Mouse (Mus musculus): Measurements from ENCODE around the gene Ttc24.

The Ttc24 gene

GRCm38 (mm10) chr3:88074766-88075165 lies 3.3 kb downstream of the Ttc24 start:
- no peak for DNase-seq

- no peak for DNase-seq
These were observed 3.8 kb downstream of the Ttc24 start for GRCm38 (mm10) chr3:88074351-88074750.

DNA sequence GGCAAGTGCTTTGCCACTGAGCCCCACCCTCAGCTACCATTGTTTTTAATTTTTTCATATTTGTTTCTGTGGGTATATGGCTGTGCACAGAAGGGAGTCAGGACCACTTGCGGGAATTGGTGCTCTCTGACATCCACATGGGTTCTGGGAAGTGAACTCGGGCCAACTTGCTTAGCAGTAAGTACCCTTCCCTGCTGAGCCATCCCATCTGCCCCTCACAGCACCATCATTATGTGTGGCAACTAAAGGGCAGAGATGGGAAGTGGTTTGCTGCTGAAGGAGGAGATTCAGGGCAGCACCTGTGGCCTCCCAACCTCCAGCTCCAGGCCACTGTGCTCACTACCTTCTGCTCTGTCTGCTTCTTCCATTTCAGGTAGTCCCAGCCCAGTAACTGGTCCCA lies 4.5 kb downstream of the Ttc24 start:
- DNase-seq = no peak

- DNase-seq = peak; percentile 92
These were observed 6.3 kb downstream of the Ttc24 start for GRCm38 (mm10) chr3:88071783-88072182.

DNA sequence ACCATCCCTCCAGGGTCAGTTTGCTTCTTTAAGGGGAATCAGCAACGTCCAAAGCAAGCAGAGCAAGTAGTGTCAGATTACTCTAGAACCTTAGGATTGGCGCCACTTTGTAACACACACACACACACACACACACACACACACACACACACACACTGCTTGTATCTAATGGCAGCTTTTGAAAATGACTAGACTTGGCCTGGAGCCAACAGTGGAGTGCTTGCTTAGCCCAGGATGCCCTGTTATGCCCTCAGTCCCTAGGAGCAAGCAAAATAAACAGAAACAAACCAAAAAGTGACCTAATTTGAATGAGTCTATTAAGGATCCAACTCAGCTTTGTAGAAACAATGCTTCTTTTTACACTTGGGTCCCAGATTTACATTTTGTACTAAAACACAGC lies 9.7 kb downstream of the Ttc24 start:
- no peak for DNase-seq

DNA sequence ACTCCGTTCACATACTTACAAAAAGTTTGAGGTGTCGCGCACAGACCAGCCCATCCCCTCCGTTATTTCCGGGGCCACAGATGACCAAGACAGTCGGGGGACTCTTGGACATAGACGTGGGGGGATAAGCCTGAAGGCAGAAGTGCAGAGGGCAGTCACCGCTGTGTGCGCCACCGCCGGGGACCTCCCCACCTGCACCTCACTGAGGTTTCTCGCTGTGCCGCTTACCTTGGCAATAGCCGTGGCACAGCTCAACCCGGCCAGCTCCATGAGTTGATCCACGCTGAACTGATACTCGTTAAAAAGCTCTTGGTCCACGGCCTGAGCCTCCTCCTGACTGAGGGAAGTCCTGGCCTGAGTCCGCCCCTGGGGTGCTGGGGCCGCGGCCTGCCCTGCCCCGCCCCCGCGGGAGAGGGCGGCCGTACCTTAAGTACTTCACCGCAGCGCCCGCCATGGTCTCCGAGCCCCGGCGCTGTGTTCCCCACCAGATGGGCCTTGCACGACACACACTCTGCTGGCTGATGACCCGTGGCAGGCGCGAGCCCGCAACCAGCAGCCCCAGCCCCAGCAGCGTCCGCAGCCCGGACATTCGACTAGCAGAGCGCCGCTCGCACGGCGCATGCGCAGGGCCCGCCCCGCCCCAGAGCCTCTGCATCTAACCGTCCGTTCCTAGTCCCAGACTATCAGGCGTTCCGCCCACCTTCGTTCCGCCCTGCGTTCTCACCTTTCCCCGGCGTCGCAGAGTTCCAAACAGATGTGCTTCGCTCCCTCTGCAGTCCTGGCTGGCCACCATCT lies 20.0 kb downstream of the Ttc24 start, which contains the start of gene Naxe:
Naxe (minus strand) TSS at position 594 of the 795 bp plus-strand sequence.
- peak; percentile 89 for DNase-seq

- DNase-seq = no peak
These were observed 21.1 kb downstream of the Ttc24 start for GRCm38 (mm10) chr3:88057030-88057429.

DNA sequence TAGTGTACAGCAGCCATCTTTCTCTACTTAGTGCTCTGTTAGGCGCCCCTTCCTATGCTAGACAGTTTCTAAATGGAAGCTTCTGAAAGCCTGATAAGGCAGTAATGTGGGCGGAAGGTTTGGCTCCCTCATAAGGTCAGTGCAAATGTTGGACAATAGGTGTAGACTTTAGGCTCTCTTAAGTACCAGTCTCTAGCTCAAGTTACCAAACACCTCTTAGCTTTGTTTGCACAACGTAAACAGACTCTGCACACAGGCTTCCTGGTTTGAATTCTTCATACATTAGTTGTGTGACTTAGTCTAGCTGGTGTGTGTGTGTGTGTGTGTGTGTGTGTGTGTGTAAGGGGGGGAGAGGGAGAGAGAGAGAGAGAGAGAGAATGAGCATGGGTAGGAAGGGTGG lies 28.6 kb downstream of the Ttc24 start:
- DNase-seq = no peak

DNA sequence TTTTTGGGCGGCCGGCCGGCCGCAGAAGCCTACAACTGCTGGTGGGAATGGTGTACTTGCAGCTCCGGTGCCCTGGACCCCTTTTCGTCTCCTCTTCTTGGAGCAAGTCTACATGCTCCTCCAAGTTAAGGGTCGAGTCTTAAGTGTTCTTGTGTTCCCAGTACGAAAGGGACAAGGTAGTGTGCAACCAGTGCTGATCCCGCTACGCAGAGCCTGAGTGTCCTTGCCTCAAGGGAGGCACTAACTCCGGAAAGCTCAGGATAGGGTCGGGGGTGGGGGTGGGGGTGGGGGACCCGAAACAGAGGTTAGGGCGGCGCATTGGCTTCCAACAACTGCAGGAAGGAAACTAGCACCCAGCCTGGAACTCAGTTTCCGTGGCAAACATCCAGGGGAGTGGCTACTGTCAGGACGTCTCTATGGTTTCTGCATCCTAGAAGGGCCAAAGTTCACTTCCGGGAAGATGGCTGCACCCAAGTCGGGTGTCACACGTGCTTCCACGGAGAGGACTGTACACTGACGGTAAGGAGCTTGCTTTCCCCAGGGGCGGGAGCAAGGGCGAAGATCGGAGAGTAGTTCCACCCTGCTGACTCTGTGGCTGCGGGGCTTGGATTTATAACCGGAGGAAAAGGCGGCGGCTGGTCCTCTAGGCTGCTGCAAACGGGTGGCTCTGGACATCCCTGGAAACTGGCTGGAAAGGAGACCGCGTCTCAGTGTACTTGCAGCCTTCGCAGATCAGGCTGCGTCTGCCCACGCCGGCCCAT lies 35.3 kb downstream of the Ttc24 start, which contains the start of gene Gpatch4:
Gpatch4 (plus strand) TSS at position 448 of the 761 bp plus-strand sequence.
- peak; percentile 86 for DNase-seq

DNA sequence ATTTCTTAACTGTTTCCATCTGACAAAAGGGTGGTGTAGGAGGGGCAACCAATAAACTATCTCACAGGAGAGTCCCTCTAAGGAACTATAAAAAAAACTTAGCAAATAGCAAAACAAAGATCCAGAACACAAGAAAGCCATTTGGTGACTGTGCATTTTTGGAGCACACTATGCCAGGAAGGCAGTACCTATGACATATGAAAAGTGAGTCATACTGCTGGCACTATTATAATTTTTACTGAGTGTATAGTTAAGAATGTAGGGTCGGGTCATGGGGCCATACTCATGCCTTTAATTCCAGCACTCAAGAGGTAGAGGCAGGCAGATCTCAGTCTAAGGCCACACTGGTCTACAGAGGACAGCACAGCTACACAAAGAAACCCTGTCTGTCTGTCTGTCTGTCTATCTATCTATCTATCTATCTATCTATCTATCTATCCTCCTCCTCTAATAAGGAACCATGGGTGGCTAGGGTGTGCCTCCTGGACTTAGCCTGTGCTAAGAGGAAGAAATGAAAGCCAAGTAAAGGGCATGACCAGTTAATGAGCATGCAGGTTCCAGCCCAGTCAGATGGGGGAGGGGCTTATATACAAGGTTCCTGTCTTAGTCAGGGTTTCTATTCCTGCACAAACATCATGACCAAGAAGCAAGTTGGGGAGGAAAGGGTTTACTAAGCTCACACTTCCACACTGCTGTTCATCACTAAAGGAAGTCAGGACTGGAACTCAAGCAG lies 42.4 kb downstream of the Ttc24 start:
- DNase-seq = no peak

DNA sequence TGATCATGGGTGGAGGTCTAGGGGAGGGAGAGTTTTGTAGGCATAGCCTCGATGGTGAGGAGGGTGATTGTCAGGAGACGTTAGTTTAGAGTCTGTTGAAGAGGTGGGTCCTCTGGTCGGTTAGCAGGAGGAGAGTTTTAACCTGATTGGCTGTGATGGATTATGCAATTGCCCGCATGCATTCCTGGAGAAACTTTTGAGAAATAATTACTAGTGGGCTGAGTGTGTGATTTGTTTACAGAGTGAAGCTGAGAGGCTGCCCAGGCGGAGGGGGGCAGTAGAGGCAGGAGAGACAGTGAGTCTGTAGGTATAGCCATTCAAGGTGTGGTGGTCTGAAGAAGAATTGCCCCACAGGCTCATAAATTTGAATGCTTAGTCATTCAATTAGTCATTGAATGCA lies 44.6 kb downstream of the Ttc24 start:
- DNase-seq = no peak

GRCm38 (mm10) chr3:88030608-88031395 lies 47.3 kb downstream of the Ttc24 start:
- DNase-seq = peak; percentile 60

GRCm38 (mm10) chr3:88027434-88028186 lies 50.5 kb downstream of the Ttc24 start, which contains the start of gene Hapln2:
Gene Hapln2 (minus strand): TSS chr3:88027583.
- DNase-seq = peak; percentile 6

- no peak for DNase-seq
These were observed 51.3 kb downstream of the Ttc24 start for GRCm38 (mm10) chr3:88026823-88027222.

- DNase-seq = no peak
These were observed 54.7 kb downstream of the Ttc24 start for GRCm38 (mm10) chr3:88023192-88024074.

DNA sequence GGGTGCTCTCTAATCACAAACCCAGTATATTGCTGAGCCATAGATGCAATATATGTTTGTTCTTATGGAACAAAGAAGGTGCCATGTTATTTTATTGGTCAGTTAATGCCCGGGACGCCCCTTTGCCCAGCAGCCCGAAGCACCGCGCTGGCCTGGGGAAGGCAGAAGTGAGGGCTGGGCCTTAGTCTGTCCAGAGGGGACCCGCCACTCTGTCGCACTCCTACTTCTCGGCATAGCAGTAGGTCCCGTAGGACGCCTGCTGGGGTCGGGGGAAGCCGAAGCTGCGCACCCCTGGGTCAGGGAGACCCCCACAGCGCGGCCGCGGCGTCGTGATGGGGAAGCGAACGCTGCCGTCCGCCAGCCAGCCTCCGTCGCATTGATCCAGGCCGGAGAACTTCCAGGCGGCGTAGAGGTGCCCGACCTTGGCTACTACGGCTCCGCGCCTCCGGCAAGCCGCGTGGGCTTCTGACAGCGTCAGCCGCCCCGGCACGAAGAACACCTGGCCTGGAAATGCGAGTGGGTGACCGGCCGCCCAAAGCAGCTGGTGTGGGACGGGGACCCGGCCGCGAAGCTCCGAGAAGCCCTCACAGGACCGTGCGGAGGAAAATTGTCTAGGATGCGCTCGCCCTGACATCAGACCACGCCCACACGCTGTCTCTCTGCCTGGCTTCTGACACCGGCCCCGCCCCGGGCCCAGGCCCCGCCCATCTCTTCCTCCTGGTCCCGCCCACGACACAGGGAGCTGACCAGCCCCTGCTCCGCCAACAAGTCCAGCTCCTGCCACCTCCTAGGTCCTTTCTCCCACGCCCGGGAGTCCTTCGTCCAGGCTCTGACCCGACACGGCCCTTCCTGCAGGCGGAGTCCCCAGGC lies 55.5 kb downstream of the Ttc24 start:
- peak; percentile 96 for DNase-seq

Measured in kidney, adult 18-20 months (tissue).